Mouse (Mus musculus) spleen, adult 2 months (tissue): ENCODE results near the gene Tfeb. TPM values are rescaled to one million over a fixed set of nuclear protein-coding genes. Genes with fewer than 3 reads are reported as not detected.

Experiments used
- DNase-seq, 2 experiments: peaks; one replicate each; pipeline versions ENCODE4 v3.0.0 to v3.0.0-alpha.2; 2012 to 2021; ENCODE audit warnings: low spot score in 2 of 2, low read depth in 1 of 2
- H3K27ac ChIP-seq: fragments of 200-500 bp; 2 replicates; pipeline ENCODE4 v1.5.1; 2012; ENCODE audit warnings: low read length, inconsistent platforms; ENCODE audit not compliant: insufficient read depth
- H3K27me3 ChIP-seq: fragments of 200-500 bp; 2 replicates; pipeline ENCODE4 v1.6.1; 2012; ENCODE audit warnings: mild to moderate bottlenecking, moderate library complexity, low read length, inconsistent platforms; ENCODE audit not compliant: control insufficient read depth, insufficient read depth
- H3K36me3 ChIP-seq: fragments of 200-500 bp; 2 replicates; pipeline ENCODE4 v1.6.1; 2012; ENCODE audit warnings: mild to moderate bottlenecking, low read length, inconsistent platforms; ENCODE audit not compliant: control insufficient read depth, insufficient read depth
- H3K4me1 ChIP-seq: fragments of 200-500 bp; 2 replicates; pipeline ENCODE4 v1.6.1; 2011; ENCODE audit warnings: inconsistent platforms; ENCODE audit not compliant: control insufficient read depth, insufficient read depth, insufficient read length
- H3K4me3 ChIP-seq: fragments of 200-500 bp; 2 replicates; pipeline ENCODE4 v1.5.1; 2011; ENCODE audit warnings: mild to moderate bottlenecking, inconsistent platforms; ENCODE audit not compliant: insufficient read depth, insufficient read length; ENCODE audit errors: extremely low read depth
- CTCF ChIP-seq: fragments of 200-500 bp; IDR thresholded peaks from 2 replicates; pipeline ENCODE4 v1.5.1; 2011; ENCODE audit warnings: mild to moderate bottlenecking, inconsistent platforms; ENCODE audit not compliant: insufficient read depth, insufficient read length, insufficient replicate concordance; ENCODE audit errors: extremely low read depth
- POLR2A ChIP-seq: fragments of 200-500 bp; IDR thresholded peaks from 2 replicates; pipeline ENCODE4 v1.6.1; 2011; ENCODE audit warnings: low read depth, low read length, inconsistent platforms
- WGBS: fragments of 180-500 bp; shearing (Covaris S2); methylation state at CpG from one replicate; pipeline ENCODE4 v1.1.7; 2018; 5-methylcytosine and 5-hydroxymethylcytosine counted together
- polyA plus RNA-seq: library from polyadenylated mRNA; depleted of rRNA; stranded (reverse); fragments of >200 nt; gene quantifications from 2 replicates; pipeline ENCODE4 v1.2.3, GENCODE M21; 2012; rRNA removed

The Tfeb gene
- polyA plus RNA-seq, 1 experiment, result 110 TPM

- H3K4me1 ChIP-seq, result no peaks in the 10 kb centered on the region
- 72% methylated on average over 8 of the region's 8 CpGs for WGBS
- no peaks in the 10 kb centered on the region; the same call in 1 of the 2 replicates for H3K27me3 ChIP-seq
- H3K36me3 ChIP-seq, result no peaks in the 10 kb centered on the region
- no peak for DNase-seq
- H3K4me3 ChIP-seq, result no peak overlapping the region
- H3K27ac ChIP-seq, result no peak overlapping the region
- TF ChIP-seq POLR2A (no peak), CTCF (no peak)
Measured at GRCm38 (mm10) chr17:47841521-47841920, 104.7 kb downstream of the Tfeb start.

Other genes with a start within 250 kb of the Tfeb start
- gene Taf8, start 234.7 kb upstream of the Tfeb start, polyA plus RNA-seq, result 26.5 and 29.7 TPM in 2 replicates
- 171 and 240 TPM in 2 replicates for gene Ccnd3, start 232.0 kb upstream of the Tfeb start, polyA plus RNA-seq
- 5.8 and 7.5 TPM in 2 replicates for gene Bysl, start 125.5 kb upstream of the Tfeb start, polyA plus RNA-seq
- 18.8 and 20.6 TPM in 2 replicates for gene Med20, start 125.4 kb upstream of the Tfeb start, polyA plus RNA-seq
- gene Gm20517, start 125.4 kb upstream of the Tfeb start, polyA plus RNA-seq, result 0.39 and 1.2 TPM in 2 replicates
- gene Usp49, start 106.3 kb upstream of the Tfeb start, polyA plus RNA-seq, result 4.5 and 4.6 TPM in 2 replicates
- gene Tomm6, start 48.6 kb upstream of the Tfeb start, polyA plus RNA-seq, result 58.0 and 63.1 TPM in 2 replicates
- 4.7 and 5.9 TPM in 2 replicates for gene Frs3, start 48.0 kb upstream of the Tfeb start, polyA plus RNA-seq
- 0.26 and 0.50 TPM in 2 replicates for gene Gm21981, start 42.6 kb upstream of the Tfeb start, polyA plus RNA-seq
- gene Prickle4, start 42.3 kb upstream of the Tfeb start, polyA plus RNA-seq, result 0.83 and 1.7 TPM in 2 replicates
- 0.18 TPM in 1 of 2 replicates, not detected in the other for gene Pgc, start 10.2 kb upstream of the Tfeb start, polyA plus RNA-seq
- 7.1 and 8.8 TPM in 2 replicates for gene Mdfi, start 97.7 kb downstream of the Tfeb start, polyA plus RNA-seq
- gene Foxp4, start 187.6 kb downstream of the Tfeb start, polyA plus RNA-seq, result 62.0 and 97.7 TPM in 2 replicates